Comparison of ENCODE assay signal across 14 mouse cellular contexts in genomic region chr2:22775681-22776080, GRCm38 (mm10). TPM values are rescaled to one million over a fixed set of nuclear protein-coding genes. Genes with fewer than 3 reads are reported as not detected.
DNase-seq lines count a peak whose midpoint lies in the region; ATAC-seq and TF ChIP-seq lines count a peak whose summit lies in the region.
"Had no signal": no experiment of that assay in that cellular context is flagged by ENCODE, and none has a peak within 500 bp of the region (broad histone marks: within the 10 kb centered on the region; RNA-seq: fewer than 3 reads in every experiment).

No protein-coding gene starts in this region.

- H3K9ac ChIP-seq in heart, embryonic 15.5 days = no peak overlapping the region
- H3K9ac ChIP-seq in CH12.LX (ENCODE audit: insufficient read depth, low read depth) = peak overlapping the region; percentile 78
- H3K9ac ChIP-seq in liver, embryonic 16.5 days (ENCODE audit: low read depth, low read length) = peak overlapping the region; percentile 75
- H3K9ac ChIP-seq in kidney, embryonic 14.5 days (ENCODE audit: low read depth, low read length) = no peak overlapping the region
- H3K9ac ChIP-seq in hindbrain, embryonic 12.5 days = no peak overlapping the region
- H3K9ac ChIP-seq: limb, embryonic 12.5 days; midbrain, embryonic 13.5 days had no signal

- no peak for TF ChIP-seq RAD21 in CH12.LX (IDR thresholded peaks at IDR 0.05; ENCODE audit: low read depth, low read length)

- H3K4me2 ChIP-seq in heart, embryonic 15.5 days = peak overlapping the region; percentile 87; the same call in 1 of the 2 replicates
- peak overlapping the region; percentile 96; the same call in 1 of the 2 replicates for H3K4me2 ChIP-seq in CH12.LX (ENCODE audit: insufficient read depth, low read depth, poor library complexity, severe bottlenecking)
- peak overlapping the region; percentile 85 for H3K4me2 ChIP-seq in liver, embryonic 16.5 days (ENCODE audit: low read depth, low read length)
- no peak overlapping the region for H3K4me2 ChIP-seq in kidney, embryonic 14.5 days (replicated peaks; ENCODE audit: low read depth, low read length)
- no peak overlapping the region for H3K4me2 ChIP-seq in hindbrain, embryonic 12.5 days (replicated peaks)
- H3K4me2 ChIP-seq: midbrain, embryonic 13.5 days had no signal

- WGBS in heart, embryonic 15.5 days = 54% methylated on average over 3 of the region's 3 CpGs
- WGBS in liver, embryonic 16.5 days (ENCODE audit: insufficient replicate concordance) = 28% methylated on average over 3 of the region's 3 CpGs
- 77% methylated on average over 3 of the region's 3 CpGs for WGBS in kidney, embryonic 14.5 days
- WGBS in hindbrain, embryonic 12.5 days = 70% methylated on average over 3 of the region's 3 CpGs

- H3K27ac ChIP-seq in heart, embryonic 15.5 days = no peak overlapping the region
- H3K27ac ChIP-seq in CH12.LX (ENCODE audit: insufficient read depth, low read depth) = no peak overlapping the region
- peak overlapping the region; percentile 46; the same call in 1 of the 2 replicates for H3K27ac ChIP-seq in bone marrow macrophage, adult 2 months (ENCODE audit: insufficient read depth, low read depth, low read length)
- H3K27ac ChIP-seq in liver, embryonic 16.5 days (ENCODE audit: low read length) = peak overlapping the region; percentile 44; the same call in 1 of the 2 replicates
- no peak overlapping the region for H3K27ac ChIP-seq in kidney, embryonic 14.5 days (ENCODE audit: low read depth, low read length)
- H3K27ac ChIP-seq in hindbrain, embryonic 12.5 days = no peak overlapping the region
- H3K27ac ChIP-seq: limb, embryonic 12.5 days; midbrain, embryonic 13.5 days had no signal

- no peak for TF ChIP-seq POLR2A in CH12.LX (IDR thresholded peaks at IDR 0.05; ENCODE audit: low read depth, low read length)
- no peak for TF ChIP-seq POLR2A in bone marrow macrophage, adult 2 months (IDR thresholded peaks at IDR 0.05; ENCODE audit: borderline replicate concordance, low read depth, low read length)

- H3K4me3 ChIP-seq in heart, embryonic 15.5 days = no peak overlapping the region; the same call in 1 of the 2 replicates
- H3K4me3 ChIP-seq in CH12.LX (replicated peaks in 1 of 3; ENCODE audit: low read depth in 2 of 3, low read length in 2 of 3, poor library complexity in 1 of 3) = peak overlapping the region; percentile 59 to 81 (median 79)
- peak overlapping the region; percentile 69 for H3K4me3 ChIP-seq in bone marrow macrophage, adult 2 months (ENCODE audit: insufficient read depth, low read length)
- H3K4me3 ChIP-seq in liver, embryonic 16.5 days (ENCODE audit: low read depth, low read length) = peak overlapping the region; percentile 71
- H3K4me3 ChIP-seq in kidney, embryonic 14.5 days (ENCODE audit: low read length) = no peak overlapping the region
- no peak overlapping the region for H3K4me3 ChIP-seq in hindbrain, embryonic 12.5 days
- H3K4me3 ChIP-seq: heart, adult 2 months; limb, embryonic 12.5 days; midbrain, embryonic 13.5 days had no signal

- TF ChIP-seq EP300 in CH12.LX (IDR thresholded peaks at IDR 0.05; ENCODE audit: low read length) = no peak

- peaks cover 16% of the 10 kb centered on the region for H3K79me2 ChIP-seq in CH12.LX (replicated peaks; ENCODE audit: control insufficient read depth, extremely low read depth, insufficient read depth, poor library complexity, severe bottlenecking)

- H3K9me3 ChIP-seq in heart, embryonic 15.5 days (replicated peaks) = no peaks in the 10 kb centered on the region
- H3K9me3 ChIP-seq in CH12.LX (replicated peaks; ENCODE audit: low read length) = no peaks in the 10 kb centered on the region
- H3K9me3 ChIP-seq in liver, embryonic 16.5 days (replicated peaks; ENCODE audit: control insufficient read depth, low read length) = no peaks in the 10 kb centered on the region
- H3K9me3 ChIP-seq in kidney, embryonic 14.5 days (ENCODE audit: control insufficient read depth, low read length) = no peaks in the 10 kb centered on the region
- H3K9me3 ChIP-seq in hindbrain, embryonic 12.5 days (replicated peaks) = no peaks in the 10 kb centered on the region
- H3K9me3 ChIP-seq: limb, embryonic 12.5 days; midbrain, embryonic 13.5 days had no signal

- ATAC-seq in heart, embryonic 15.5 days (replicated peaks; ENCODE audit: insufficient number of reproducible peaks, insufficient read depth, low FRiP score, low read depth) = no peak
- ATAC-seq in liver, embryonic 16.5 days (ENCODE audit: low read depth) = no peak
- ATAC-seq in kidney, embryonic 14.5 days (ENCODE audit: low FRiP score, low TSS enrichment) = no peak
- no peak for ATAC-seq in hindbrain, embryonic 12.5 days (ENCODE audit: low FRiP score)
- ATAC-seq: midbrain, embryonic 13.5 days had no signal

- peaks cover 8% of the 10 kb centered on the region for H3K4me1 ChIP-seq in heart, embryonic 15.5 days (replicated peaks)
- peaks cover 0 to 34% of the 10 kb centered on the region in 2 experiments; a peak in 2 of 4 replicates for H3K4me1 ChIP-seq in CH12.LX (ENCODE audit: control insufficient read depth in 1 of 2, insufficient read depth in 2 of 2)
- peaks cover 24% of the 10 kb centered on the region for H3K4me1 ChIP-seq in bone marrow macrophage, adult 2 months (ENCODE audit: control insufficient read depth, insufficient read depth, low read length)
- H3K4me1 ChIP-seq in liver, embryonic 16.5 days (ENCODE audit: control insufficient read depth, low read depth, low read length) = peaks cover 22% of the 10 kb centered on the region
- H3K4me1 ChIP-seq in kidney, embryonic 14.5 days (ENCODE audit: control insufficient read depth, insufficient read depth, low read length) = no peaks in the 10 kb centered on the region; the same call in 1 of the 2 replicates
- peaks cover 10% of the 10 kb centered on the region for H3K4me1 ChIP-seq in hindbrain, embryonic 12.5 days

- in situ Hi-C loops in CH12.LX (cut with MboI; ENCODE audit: low pct_ligation_motif_present, low pct_unique_long_range_greater_than_20kb, low sequenced_read_pairs) = no loop called here

- H3K36me3 ChIP-seq in heart, embryonic 15.5 days = no peaks in the 10 kb centered on the region
- H3K36me3 ChIP-seq in CH12.LX (replicated peaks in 1 of 2; ENCODE audit: control insufficient read depth in 1 of 2, insufficient read depth in 1 of 2, low read length in 1 of 2) = peaks cover 0 to 17% of the 10 kb centered on the region in 2 experiments
- no peaks in the 10 kb centered on the region for H3K36me3 ChIP-seq in liver, embryonic 16.5 days (ENCODE audit: control insufficient read depth, insufficient read depth)
- no peaks in the 10 kb centered on the region for H3K36me3 ChIP-seq in kidney, embryonic 14.5 days (ENCODE audit: control insufficient read depth, insufficient read depth, low read length)
- no peaks in the 10 kb centered on the region for H3K36me3 ChIP-seq in hindbrain, embryonic 12.5 days
- H3K36me3 ChIP-seq: limb, embryonic 12.5 days; midbrain, embryonic 13.5 days had no signal

- no peak for TF ChIP-seq CTCF in CH12.LX (conservative IDR thresholded peaks at IDR 0.05 in 1 of 2, IDR thresholded peaks at IDR 0.05 in 1 of 2; ENCODE audit: low read depth in 2 of 2, low read length in 2 of 2)
- no peak for TF ChIP-seq CTCF in bone marrow macrophage, adult 2 months (IDR thresholded peaks at IDR 0.05; ENCODE audit: low read depth, low read length)

- dilution Hi-C loops in CH12.LX (cut with MboI; ENCODE audit: extremely low pct_ligation_motif_present, extremely low pct_unique_long_range_greater_than_20kb, low sequenced_read_pairs) = no loop called here

- 0 out of 2 replicates have a peak, but pooled peaks cover 4% of the 10 kb centered on the region for H3K27me3 ChIP-seq in heart, embryonic 15.5 days
- no peaks in the 10 kb centered on the region for H3K27me3 ChIP-seq in CH12.LX (replicated peaks)
- no peaks in the 10 kb centered on the region for H3K27me3 ChIP-seq in liver, embryonic 16.5 days (ENCODE audit: control insufficient read depth, insufficient read depth, low read depth, low read length)
- H3K27me3 ChIP-seq in kidney, embryonic 14.5 days (ENCODE audit: control insufficient read depth, insufficient read depth, low read length) = peaks cover 4% of the 10 kb centered on the region; the same call in 1 of the 2 replicates
- peaks cover 21% of the 10 kb centered on the region for H3K27me3 ChIP-seq in hindbrain, embryonic 12.5 days

- no peak for DNase-seq in heart, adult 11 months
- DNase-seq in CH12.LX (ENCODE audit: extremely low read depth) = no peak
- DNase-seq: adrenal gland, postnatal 25 days; cerebellum, postnatal 14 days; heart, postnatal 14 days; kidney, adult 8-10 months had no signal

TF ChIP-seq in CH12.LX, 34 proteins besides CTCF, POLR2A, EP300 and RAD21:
- TF ChIP-seq TBP (conservative IDR thresholded peaks at IDR 0.05; ENCODE audit: low read depth, low read length) (0 out of 2 replicates have a peak, but pooled peaks have one; percentile 30), MAX (IDR thresholded peaks at IDR 0.05; ENCODE audit: low read length) (no peak), TCF12 (IDR thresholded peaks at IDR 0.05; ENCODE audit: low read depth, low read length) (no peak), GABPA (IDR thresholded peaks at IDR 0.05; ENCODE audit: insufficient replicate concordance, low read depth, low read length) (no peak)

RNA-seq across cellular contexts. Expression of gene Apbb1ip, which starts 1.8 kb away (rescaled TPM):
- 1.9 and 4.0 TPM in 2 replicates for polyA plus RNA-seq in heart, embryonic 15.5 days (2015; fragmentation: Nextera tagmentation; extraction: Ambion mirVana)
- 4.0 and 5.6 TPM in 2 replicates for total RNA-seq in CH12.LX (2012; rRNA removed)
- total RNA-seq in CH12.LX (2014; rRNA removed) = 2.7 and 3.5 TPM in 2 replicates
- polyA plus RNA-seq in CH12.LX (2012; ENCODE audit: insufficient read length, low read depth) = 51.4 and 59.9 TPM in 2 replicates
- 171 and 182 TPM in 2 replicates for polyA plus RNA-seq in bone marrow macrophage, adult 2 months (2012; ENCODE audit: insufficient read depth, insufficient read length, missing spikeins)
- 8.5 and 9.4 TPM in 2 replicates for polyA plus RNA-seq in liver, embryonic 16.5 days (2015; fragmentation: Nextera tagmentation; extraction: Ambion mirVana)
- 1.5 and 1.6 TPM in 2 replicates for polyA plus RNA-seq in kidney, embryonic 14.5 days (2014; fragmentation: Nextera tagmentation; extraction: Ambion mirVana)
- polyA plus RNA-seq in hindbrain, embryonic 12.5 days (2016; fragmentation: Nextera tagmentation; extraction: Ambion mirVana) = 0.65 and 1.7 TPM in 2 replicates

Comparison
In these comparisons a context has a peak if more than half of its experiments do, and no peak if none do; other contexts are left out.
1. H3K27ac ChIP-seq: peak in bone marrow macrophage, adult 2 months (single experiment) and liver, embryonic 16.5 days (single experiment); none in heart, embryonic 15.5 days (single experiment), CH12.LX (single experiment), kidney, embryonic 14.5 days (single experiment) and hindbrain, embryonic 12.5 days (single experiment).
2. H3K4me2 ChIP-seq: peak in heart, embryonic 15.5 days (single experiment), CH12.LX (single experiment) and liver, embryonic 16.5 days (single experiment); none in kidney, embryonic 14.5 days (single experiment) and hindbrain, embryonic 12.5 days (single experiment).
3. H3K4me3 ChIP-seq: peak in CH12.LX (3 of 3), bone marrow macrophage, adult 2 months (single experiment) and liver, embryonic 16.5 days (single experiment); none in heart, embryonic 15.5 days (single experiment), kidney, embryonic 14.5 days (single experiment) and hindbrain, embryonic 12.5 days (single experiment).
4. H3K9ac ChIP-seq: peak in CH12.LX (single experiment) and liver, embryonic 16.5 days (single experiment); none in heart, embryonic 15.5 days (single experiment), kidney, embryonic 14.5 days (single experiment) and hindbrain, embryonic 12.5 days (single experiment).